Mouse (Mus musculus): ENCODE data around the gene Chrd.

GRCm38 (mm10) chr16:20715976-20716840 is 16.7 kb upstream of the Chrd start:
- TF ChIP-seq POLR2A (IDR thresholded peaks at IDR 0.05; ENCODE audit: control insufficient read depth, extremely low read depth, insufficient read depth, low read length, poor library complexity) = peak; percentile 80; the same call in 1 of the 2 replicates
- peak; percentile 59; the same call in 1 of the 2 replicates for TF ChIP-seq CTCF (IDR thresholded peaks at IDR 0.05; ENCODE audit: borderline replicate concordance, control insufficient read depth, extremely low read depth, insufficient read depth, low read length, poor library complexity)
